Mouse (Mus musculus) lung, embryonic 15.5 days (tissue): ENCODE measurements around the gene Nup54. TPM values are rescaled to one million over a fixed set of nuclear protein-coding genes. Genes with fewer than 3 reads are reported as not detected.

Experiments used
- ATAC-seq: fragments of 200-750 bp; cut with Nextera tagmentation; 2 replicates; pipeline ENCODE4 v1.8.0; 2017; ENCODE audit warnings: moderate number of reproducible peaks, borderline replicate concordance; ENCODE audit not compliant: low FRiP score, low TSS enrichment; ENCODE audit errors: extremely low read depth
- H3K27ac ChIP-seq: fragments of 300-500 bp; sonication (generic); 2 replicates; pipeline ENCODE4 v1.5.1; 2015; ENCODE audit warnings: moderate library complexity, mild to moderate bottlenecking, inconsistent platforms
- H3K27me3 ChIP-seq: fragments of 300-500 bp; sonication (generic); 2 replicates; pipeline ENCODE4 v1.6.1; 2015; ENCODE audit warnings: inconsistent platforms
- H3K36me3 ChIP-seq: fragments of 300-500 bp; sonication (generic); 2 replicates; pipeline ENCODE4 v1.6.1; 2015; ENCODE audit warnings: inconsistent platforms
- H3K4me1 ChIP-seq: fragments of 300-500 bp; sonication (generic); 2 replicates; pipeline ENCODE4 v1.6.1; 2015; ENCODE audit warnings: inconsistent platforms
- H3K4me2 ChIP-seq: fragments of 300-500 bp; sonication (generic); 2 replicates; pipeline ENCODE4 v1.6.1; 2015; ENCODE audit warnings: inconsistent platforms, mild to moderate bottlenecking, moderate library complexity
- H3K4me3 ChIP-seq: fragments of 300-500 bp; sonication (generic); 2 replicates; pipeline ENCODE4 v1.5.1; 2015; ENCODE audit warnings: mild to moderate bottlenecking, inconsistent platforms
- H3K9ac ChIP-seq: fragments of 300-500 bp; sonication (generic); 2 replicates; pipeline ENCODE4 v1.6.1; 2015; ENCODE audit warnings: inconsistent platforms
- H3K9me3 ChIP-seq: fragments of 300-500 bp; sonication (generic); 2 replicates; pipeline ENCODE4 v1.6.1; 2016; ENCODE audit warnings: inconsistent platforms
- whole genome bisulfite sequencing: fragments of 180-500 bp; shearing (Covaris S2); methylation state at CpG from one replicate; pipeline ENCODE4 v1.1.7; 2015; 5-methylcytosine and 5-hydroxymethylcytosine counted together
- polyA plus RNA-seq: library from polyadenylated mRNA; unstranded; fragments of >200 nt; fragmentation: Nextera tagmentation; extraction: Ambion mirVana; gene quantifications from 2 replicates; pipeline ENCODE4 v1.2.1, GENCODE M21; 2015

The Nup54 gene
- 55.7 and 56.8 TPM in 2 replicates for polyA plus RNA-seq

GRCm38 (mm10) chr5:92435025-92435584 lies at the start of gene Nup54:
TSS of gene Nup54 (minus strand) at chr5:92435219.
- peak within 1 kb of the TSS; percentile 68 for H3K4me3 ChIP-seq
- no peaks in the 10 kb centered on the region for H3K9me3 ChIP-seq
- 1% methylated on average over 34 of the region's 34 CpGs for WGBS
- no peaks in the 10 kb centered on the region for H3K27me3 ChIP-seq
- peak within 1 kb of the TSS; percentile 98 for H3K9ac ChIP-seq
- peak within 1 kb of the TSS; percentile 87 for H3K27ac ChIP-seq
- H3K4me2 ChIP-seq = peak within 1 kb of the TSS; percentile 84
- H3K4me1 ChIP-seq = peaks cover 15% of the 10 kb centered on the region
- ATAC-seq = peak; percentile 100
- no peaks in the 10 kb centered on the region for H3K36me3 ChIP-seq

- H3K9ac ChIP-seq = no peak overlapping the region
- H3K4me2 ChIP-seq = no peak overlapping the region
- H3K36me3 ChIP-seq = no peaks in the 10 kb centered on the region; the same call in 1 of the 2 replicates
- 40% methylated on average over 5 of the region's 5 CpGs for WGBS
- no peak for ATAC-seq
- no peaks in the 10 kb centered on the region for H3K9me3 ChIP-seq
- H3K27me3 ChIP-seq = no peaks in the 10 kb centered on the region
- no peak overlapping the region for H3K4me3 ChIP-seq
- peaks cover 12% of the 10 kb centered on the region; the same call in 1 of the 2 replicates for H3K4me1 ChIP-seq
- H3K27ac ChIP-seq = no peak overlapping the region
Measured at GRCm38 (mm10) chr5:92472863-92473262, 37.8 kb upstream of the Nup54 start.

GRCm38 (mm10) chr5:92471531-92471930 lies 36.5 kb upstream of the Nup54 start:
- H3K4me3 ChIP-seq = no peak overlapping the region
- H3K36me3 ChIP-seq = no peaks in the 10 kb centered on the region; the same call in 1 of the 2 replicates
- no peak for ATAC-seq
- WGBS = 81% methylated on average over 4 of the region's 4 CpGs
- no peak overlapping the region for H3K27ac ChIP-seq
- no peak overlapping the region for H3K9ac ChIP-seq
- no peaks in the 10 kb centered on the region for H3K27me3 ChIP-seq
- no peaks in the 10 kb centered on the region for H3K9me3 ChIP-seq
- H3K4me1 ChIP-seq = peaks cover 23% of the 10 kb centered on the region
- H3K4me2 ChIP-seq = no peak overlapping the region

- ATAC-seq = no peak
- Histone ChIP-seq H3K4me3 (no peak overlapping the region), H3K9ac (no peak overlapping the region), H3K36me3 (no peaks in the 10 kb centered on the region; the same call in 1 of the 2 replicates), H3K4me2 (no peak overlapping the region), H3K9me3 (no peaks in the 10 kb centered on the region), H3K4me1 (peaks cover 23% of the 10 kb centered on the region), H3K27me3 (no peaks in the 10 kb centered on the region), H3K27ac (no peak overlapping the region)
- WGBS = 83% methylated on average over 18 of the region's 18 CpGs
Measured at GRCm38 (mm10) chr5:92469201-92470130, 34.4 kb upstream of the Nup54 start.

- Histone ChIP-seq H3K36me3 (no peaks in the 10 kb centered on the region; the same call in 1 of the 2 replicates), H3K4me3 (no peak overlapping the region), H3K9me3 (no peaks in the 10 kb centered on the region), H3K27me3 (no peaks in the 10 kb centered on the region), H3K4me2 (no peak overlapping the region), H3K9ac (no peak overlapping the region), H3K27ac (no peak overlapping the region), H3K4me1 (peaks cover 23% of the 10 kb centered on the region)
- WGBS = 80% methylated on average over 6 of the region's 6 CpGs
- ATAC-seq = no peak
Measured at GRCm38 (mm10) chr5:92468234-92468633, 33.2 kb upstream of the Nup54 start.

GRCm38 (mm10) chr5:92467102-92467766 lies 32.2 kb upstream of the Nup54 start:
- 35% methylated on average over 8 of the region's 8 CpGs for WGBS
- peak overlapping the region; percentile 50 for H3K27ac ChIP-seq
- H3K9me3 ChIP-seq = no peaks in the 10 kb centered on the region
- no peak overlapping the region for H3K9ac ChIP-seq
- peak; percentile 59; the same call in 1 of the 2 replicates for ATAC-seq
- no peak overlapping the region for H3K4me2 ChIP-seq
- H3K27me3 ChIP-seq = no peaks in the 10 kb centered on the region
- H3K36me3 ChIP-seq = no peaks in the 10 kb centered on the region; the same call in 1 of the 2 replicates
- no peak overlapping the region for H3K4me3 ChIP-seq
- H3K4me1 ChIP-seq = peaks cover 19% of the 10 kb centered on the region

- no peaks in the 10 kb centered on the region for H3K27me3 ChIP-seq
- no peak overlapping the region for H3K27ac ChIP-seq
- H3K36me3 ChIP-seq = peaks cover 4% of the 10 kb centered on the region; the same call in 1 of the 2 replicates
- ATAC-seq = no peak
- H3K4me3 ChIP-seq = no peak overlapping the region
- H3K9me3 ChIP-seq = no peaks in the 10 kb centered on the region
- peaks cover 19% of the 10 kb centered on the region for H3K4me1 ChIP-seq
- 85% methylated on average over 5 of the region's 5 CpGs for WGBS
- H3K4me2 ChIP-seq = no peak overlapping the region
- H3K9ac ChIP-seq = no peak overlapping the region
Measured at GRCm38 (mm10) chr5:92465511-92465910, 30.5 kb upstream of the Nup54 start.

- no peaks in the 10 kb centered on the region for H3K9me3 ChIP-seq
- H3K27me3 ChIP-seq = no peaks in the 10 kb centered on the region
- no peak overlapping the region for H3K4me2 ChIP-seq
- no peak overlapping the region for H3K27ac ChIP-seq
- H3K9ac ChIP-seq = no peak overlapping the region
- 16% methylated on average over 5 of the region's 5 CpGs for WGBS
- H3K4me3 ChIP-seq = no peak overlapping the region
- no peak for ATAC-seq
- H3K4me1 ChIP-seq = no peaks in the 10 kb centered on the region
- H3K36me3 ChIP-seq = peaks cover 17% of the 10 kb centered on the region; the same call in 1 of the 2 replicates
Measured at GRCm38 (mm10) chr5:92461321-92461720, 26.3 kb upstream of the Nup54 start.

GRCm38 (mm10) chr5:92458726-92459125 lies 23.7 kb upstream of the Nup54 start:
- Histone ChIP-seq H3K9me3 (no peaks in the 10 kb centered on the region), H3K9ac (no peak overlapping the region), H3K4me1 (no peaks in the 10 kb centered on the region), H3K27ac (no peak overlapping the region), H3K36me3 (peaks cover 27% of the 10 kb centered on the region), H3K4me3 (no peak overlapping the region), H3K4me2 (no peak overlapping the region), H3K27me3 (no peaks in the 10 kb centered on the region)
- no peak for ATAC-seq
- 50% methylated on average over 5 of the region's 5 CpGs for WGBS

- Histone ChIP-seq H3K4me1 (no peaks in the 10 kb centered on the region), H3K36me3 (peaks cover 35% of the 10 kb centered on the region), H3K27me3 (no peaks in the 10 kb centered on the region), H3K9me3 (no peaks in the 10 kb centered on the region), H3K27ac (no peak overlapping the region), H3K9ac (no peak overlapping the region), H3K4me3 (no peak overlapping the region), H3K4me2 (no peak overlapping the region)
- WGBS = 65% methylated on average over 2 of the region's 2 CpGs
- ATAC-seq = no peak
Measured at GRCm38 (mm10) chr5:92457410-92457809, 22.4 kb upstream of the Nup54 start.

- Histone ChIP-seq H3K9me3 (no peaks in the 10 kb centered on the region), H3K27me3 (no peaks in the 10 kb centered on the region), H3K9ac (no peak overlapping the region), H3K27ac (no peak overlapping the region), H3K36me3 (peaks cover 68% of the 10 kb centered on the region), H3K4me2 (no peak overlapping the region), H3K4me3 (no peak overlapping the region), H3K4me1 (no peaks in the 10 kb centered on the region)
- ATAC-seq = no peak
- 94% methylated on average over 5 of the region's 5 CpGs for WGBS
Measured at GRCm38 (mm10) chr5:92452876-92453275, 17.9 kb upstream of the Nup54 start.
